ENCODE assay signal across 9 mouse cellular contexts in the genomic region with DNA sequence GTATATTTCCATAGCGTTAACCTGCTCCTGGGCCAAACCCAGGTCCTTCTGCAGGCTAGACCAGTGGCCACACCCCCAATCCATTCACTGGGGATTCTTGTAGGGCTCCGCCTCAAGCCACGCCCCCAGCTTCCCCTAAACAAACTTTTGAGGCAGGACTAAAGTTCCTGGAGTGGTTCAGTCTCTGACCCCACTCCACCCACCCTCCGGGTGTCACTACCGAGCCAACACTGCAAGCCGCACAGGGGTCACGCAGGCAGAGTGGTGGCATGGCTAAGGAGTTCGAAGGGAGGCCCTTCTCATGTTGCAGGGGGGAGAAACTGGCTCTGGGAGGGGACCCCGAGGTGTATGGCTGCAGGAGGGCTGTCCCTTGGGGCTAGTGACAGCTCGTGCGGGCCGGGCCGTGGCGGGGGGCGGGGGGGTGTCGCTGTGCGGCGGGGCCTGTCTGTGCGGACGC. TPM values are rescaled to one million over a fixed set of nuclear protein-coding genes. Genes with fewer than 3 reads are reported as not detected.
DNase-seq lines count a peak whose midpoint lies in the region; ATAC-seq and TF ChIP-seq lines count a peak whose summit lies in the region.
"Had no signal": no experiment of that assay in that cellular context is flagged by ENCODE, and none has a peak within 500 bp of the region (broad histone marks: within the 10 kb centered on the region; RNA-seq: fewer than 3 reads in every experiment).

No protein-coding gene starts in this region.

- peak overlapping the region; percentile 71 for H3K9ac ChIP-seq in intestine, postnatal 0 days (ENCODE audit: low read depth, low read length)
- H3K9ac ChIP-seq in liver, embryonic 13.5 days = peak overlapping the region; percentile 76
- H3K9ac ChIP-seq in stomach, embryonic 15.5 days = peak overlapping the region; percentile 71

- H3K9me3 ChIP-seq in intestine, postnatal 0 days (ENCODE audit: control insufficient read depth) = no peaks in the 10 kb centered on the region
- no peaks in the 10 kb centered on the region for H3K9me3 ChIP-seq in liver, embryonic 13.5 days (replicated peaks)
- H3K9me3 ChIP-seq in stomach, embryonic 15.5 days = no peaks in the 10 kb centered on the region

- 0 out of 2 replicates have a peak, but pooled peaks cover 4% of the 10 kb centered on the region for H3K4me1 ChIP-seq in intestine, postnatal 0 days (replicated peaks; ENCODE audit: control insufficient read depth, insufficient read depth, low read length)
- H3K4me1 ChIP-seq in liver, embryonic 13.5 days (replicated peaks) = peaks cover 77% of the 10 kb centered on the region
- H3K4me1 ChIP-seq in stomach, embryonic 15.5 days = peaks cover 50% of the 10 kb centered on the region

- 1% methylated on average over 20 of the region's 20 CpGs for WGBS in intestine, postnatal 0 days
- WGBS in liver, embryonic 13.5 days (ENCODE audit: insufficient replicate concordance) = 0% methylated on average over 20 of the region's 20 CpGs
- WGBS in stomach, embryonic 15.5 days = 0% methylated on average over 19 of the region's 20 CpGs

- H3K4me2 ChIP-seq in intestine, postnatal 0 days (replicated peaks; ENCODE audit: low read depth) = peak overlapping the region; percentile 97
- peak overlapping the region; percentile 97 for H3K4me2 ChIP-seq in liver, embryonic 13.5 days
- H3K4me2 ChIP-seq in stomach, embryonic 15.5 days = peak overlapping the region; percentile 95

- no peaks in the 10 kb centered on the region for H3K36me3 ChIP-seq in intestine, postnatal 0 days (ENCODE audit: control insufficient read depth, insufficient read depth)
- H3K36me3 ChIP-seq in liver, embryonic 13.5 days = no peaks in the 10 kb centered on the region
- H3K36me3 ChIP-seq in stomach, embryonic 15.5 days = no peaks in the 10 kb centered on the region

- H3K27ac ChIP-seq in intestine, postnatal 0 days (ENCODE audit: low read depth, low read length) = peak overlapping the region; percentile 87
- H3K27ac ChIP-seq in liver, embryonic 13.5 days = peak overlapping the region; percentile 82
- H3K27ac ChIP-seq in stomach, embryonic 15.5 days = peak overlapping the region; percentile 91

- H3K4me3 ChIP-seq in intestine, postnatal 0 days (ENCODE audit: low read depth, low read length) = peak overlapping the region; percentile 87
- H3K4me3 ChIP-seq in liver, embryonic 13.5 days (replicated peaks) = peak overlapping the region; percentile 76
- peak overlapping the region; percentile 81 for H3K4me3 ChIP-seq in stomach, embryonic 15.5 days (replicated peaks)

- peak; percentile 73 for DNase-seq in cerebellum, adult 11 months
- peak; percentile 89 for DNase-seq in embryo, embryonic 10 days (ENCODE audit: low spot score)
- peak; percentile 81 for DNase-seq in liver, embryonic 13.5 days
- peak; percentile 78 for DNase-seq in naive thymus-derived CD4-positive, alpha-beta T cell, adult 2 months (ENCODE audit: low read depth)

- TF ChIP-seq CTCF in intestine, postnatal 0 days (IDR thresholded peaks at IDR 0.05; ENCODE audit: low read depth) = peak; percentile 32

- peaks cover 17% of the 10 kb centered on the region for H3K27me3 ChIP-seq in intestine, postnatal 0 days (replicated peaks; ENCODE audit: control insufficient read depth, insufficient read depth, low read length)
- peaks cover 80% of the 10 kb centered on the region for H3K27me3 ChIP-seq in liver, embryonic 13.5 days
- H3K27me3 ChIP-seq in stomach, embryonic 15.5 days (replicated peaks) = no peaks in the 10 kb centered on the region
- H3K27me3 ChIP-seq: Patski had no signal

- no peak for ATAC-seq in cerebellum, adult (ENCODE audit: insufficient number of reproducible peaks, low FRiP score, low TSS enrichment)
- ATAC-seq in granulocyte monocyte progenitor cell, adult 5-6 weeks (replicated peaks; ENCODE audit: poor library complexity, severe bottlenecking) = peak; percentile 40
- ATAC-seq in intestine, postnatal 0 days = peak; percentile 28
- ATAC-seq in liver, embryonic 13.5 days (ENCODE audit: low read depth) = peak; percentile 53
- ATAC-seq in stomach, embryonic 15.5 days (ENCODE audit: insufficient read depth, low FRiP score, low read depth) = peak; percentile 43

RNA-seq across cellular contexts. Expression of a gene that starts 25.8 kb away (rescaled TPM):
- total RNA-seq in granulocyte monocyte progenitor cell, adult 5-6 weeks (2014; fragmentation: Nextera tagmentation) = 39.6 and 41.7 TPM in 2 replicates
- total RNA-seq in granulocyte monocyte progenitor cell, adult 5-6 weeks (2017) = 5.3 and 10.5 TPM in 2 replicates
- polyA plus RNA-seq in intestine, postnatal 0 days (2015; fragmentation: Nextera tagmentation; extraction: Ambion mirVana) = 29.2 and 35.1 TPM in 2 replicates
- polyA plus RNA-seq in liver, embryonic 13.5 days (2015; fragmentation: Nextera tagmentation; extraction: Ambion mirVana) = 9.8 and 9.9 TPM in 2 replicates
- 65.5 and 78.2 TPM in 2 replicates for polyA plus RNA-seq in stomach, embryonic 15.5 days (2015; fragmentation: Nextera tagmentation; extraction: Ambion mirVana)

RNA-seq across cellular contexts. Expression of a gene that starts 36.8 kb away (rescaled TPM):
- 37.5 and 43.6 TPM in 2 replicates for total RNA-seq in granulocyte monocyte progenitor cell, adult 5-6 weeks (2014; fragmentation: Nextera tagmentation)
- 11.5 and 13.3 TPM in 2 replicates for total RNA-seq in granulocyte monocyte progenitor cell, adult 5-6 weeks (2017)
- 1,233 and 1,333 TPM in 2 replicates for polyA plus RNA-seq in intestine, postnatal 0 days (2015; fragmentation: Nextera tagmentation; extraction: Ambion mirVana)
- polyA plus RNA-seq in liver, embryonic 13.5 days (2015; fragmentation: Nextera tagmentation; extraction: Ambion mirVana) = 1.8 TPM in 2 replicates
- 59.5 and 77.5 TPM in 2 replicates for polyA plus RNA-seq in stomach, embryonic 15.5 days (2015; fragmentation: Nextera tagmentation; extraction: Ambion mirVana)

RNA-seq across cellular contexts. Expression of a gene that starts 40.8 kb away (rescaled TPM):
- total RNA-seq in granulocyte monocyte progenitor cell, adult 5-6 weeks (2014; fragmentation: Nextera tagmentation) = 2.2 TPM in 1 of 2 replicates, not detected in the other
- total RNA-seq in granulocyte monocyte progenitor cell, adult 5-6 weeks (2017) = not detected in 2 replicates
- 0.31 TPM in 1 of 2 replicates, not detected in the other for polyA plus RNA-seq in intestine, postnatal 0 days (2015; fragmentation: Nextera tagmentation; extraction: Ambion mirVana)
- 0.93 TPM in 1 of 2 replicates, not detected in the other for polyA plus RNA-seq in liver, embryonic 13.5 days (2015; fragmentation: Nextera tagmentation; extraction: Ambion mirVana)
- 0.41 and 1.4 TPM in 2 replicates for polyA plus RNA-seq in stomach, embryonic 15.5 days (2015; fragmentation: Nextera tagmentation; extraction: Ambion mirVana)

RNA-seq across cellular contexts. Expression of a gene that starts 45.4 kb away (rescaled TPM):
- 4.0 TPM in 1 of 2 replicates, not detected in the other for total RNA-seq in granulocyte monocyte progenitor cell, adult 5-6 weeks (2014; fragmentation: Nextera tagmentation)
- total RNA-seq in granulocyte monocyte progenitor cell, adult 5-6 weeks (2017) = 0.30 TPM in 1 of 2 replicates, not detected in the other
- polyA plus RNA-seq in intestine, postnatal 0 days (2015; fragmentation: Nextera tagmentation; extraction: Ambion mirVana) = 0.76 and 1.1 TPM in 2 replicates
- polyA plus RNA-seq in liver, embryonic 13.5 days (2015; fragmentation: Nextera tagmentation; extraction: Ambion mirVana) = 0.86 and 0.89 TPM in 2 replicates
- polyA plus RNA-seq in stomach, embryonic 15.5 days (2015; fragmentation: Nextera tagmentation; extraction: Ambion mirVana) = 2.9 and 3.3 TPM in 2 replicates

RNA-seq across cellular contexts. Expression of a gene that starts 45.4 kb away (rescaled TPM):
- total RNA-seq in granulocyte monocyte progenitor cell, adult 5-6 weeks (2014; fragmentation: Nextera tagmentation) = 12.2 and 34.9 TPM in 2 replicates
- 41.8 and 46.2 TPM in 2 replicates for total RNA-seq in granulocyte monocyte progenitor cell, adult 5-6 weeks (2017)
- polyA plus RNA-seq in intestine, postnatal 0 days (2015; fragmentation: Nextera tagmentation; extraction: Ambion mirVana) = 54.0 and 59.4 TPM in 2 replicates
- polyA plus RNA-seq in liver, embryonic 13.5 days (2015; fragmentation: Nextera tagmentation; extraction: Ambion mirVana) = 61.1 and 68.7 TPM in 2 replicates
- polyA plus RNA-seq in stomach, embryonic 15.5 days (2015; fragmentation: Nextera tagmentation; extraction: Ambion mirVana) = 78.9 and 80.4 TPM in 2 replicates

Comparison
In these comparisons a context has a peak if more than half of its experiments do, and no peak if none do; other contexts are left out.
1. RNA of a gene that starts 36.8 kb away (polyA plus RNA-seq): 1,233 to 1,333 TPM in intestine, postnatal 0 days and 59.5 to 77.5 TPM in stomach, embryonic 15.5 days; 1.8 TPM in liver, embryonic 13.5 days; every median in the first group is over 10 times any median in the second.
2. Peak in every context shown above with its lines, with median percentiles within 50 percentile points of each other: DNase-seq, H3K27ac ChIP-seq, H3K4me2 ChIP-seq, H3K4me3 ChIP-seq and H3K9ac ChIP-seq.